In the genomic region with DNA sequence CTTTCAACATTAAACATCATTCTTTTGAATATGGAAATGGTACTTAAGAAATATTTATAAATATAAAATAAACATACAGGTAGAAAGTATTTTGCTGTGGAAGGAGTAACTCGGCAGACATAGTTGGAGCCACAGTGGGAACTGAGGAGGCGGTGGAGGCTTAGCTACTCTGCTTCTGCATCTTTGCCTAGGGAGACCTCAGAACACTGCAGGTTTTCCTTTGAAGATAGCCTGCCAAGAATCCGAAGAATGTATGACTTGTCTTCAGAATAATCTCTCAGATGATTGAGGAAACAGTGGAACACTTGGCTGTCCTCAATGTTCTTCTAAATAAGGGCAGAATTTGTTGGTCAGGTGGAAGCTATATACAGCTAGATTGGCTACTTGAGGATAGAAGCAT, we compare ENCODE assay signal across 23 mouse cellular contexts.
"Had no signal": no experiment of that assay in that cellular context is flagged by ENCODE, and none has a peak within 500 bp of the region (broad histone marks: within the 10 kb centered on the region; RNA-seq: fewer than 3 reads in every experiment).

No protein-coding gene starts in this region.

- H3K4me3 ChIP-seq: layer of hippocampus, adult 2 months; left cerebral cortex, adult 2 months; limb, embryonic 12.5 days; liver, embryonic 12.5 days; liver, embryonic 15.5 days; lung, embryonic 15.5 days; megakaryocyte, embryonic 14.5 days; midbrain, embryonic 12.5 days; midbrain, embryonic 15.5 days; myocyte; neural tube, embryonic 13.5 days had no signal

- ATAC-seq: liver, embryonic 12.5 days; midbrain, embryonic 15.5 days had no signal

- DNase-seq: kidney, adult 18-20 months; kidney, postnatal 25 days; layer of hippocampus, postnatal 36 days; liver; lung, adult 18-20 months; lung, postnatal 10 days; lung, postnatal 36 days; retina, postnatal 1 day; right cerebral cortex, postnatal 25 days; thymus, adult 18-20 months; thymus, postnatal 36 days had no signal

- H3K4me1 ChIP-seq: limb, embryonic 12.5 days; liver, embryonic 12.5 days; liver, embryonic 15.5 days; lung, embryonic 15.5 days; megakaryocyte, embryonic 14.5 days had no signal

- H3K4me2 ChIP-seq: limb, embryonic 12.5 days; liver, embryonic 12.5 days; liver, embryonic 15.5 days; lung, embryonic 15.5 days; midbrain, embryonic 12.5 days; midbrain, embryonic 15.5 days; neural tube, embryonic 13.5 days had no signal

- H3K36me3 ChIP-seq: limb, embryonic 12.5 days; liver, embryonic 12.5 days; liver, embryonic 15.5 days; lung, embryonic 15.5 days; midbrain, embryonic 12.5 days; midbrain, embryonic 15.5 days; neural tube, embryonic 13.5 days had no signal

- H3K9me3 ChIP-seq: limb, embryonic 12.5 days; liver, embryonic 12.5 days; liver, embryonic 15.5 days; lung, embryonic 15.5 days; midbrain, embryonic 12.5 days; midbrain, embryonic 15.5 days; neural tube, embryonic 13.5 days had no signal

- H3K27ac ChIP-seq: kidney, postnatal 0 days; layer of hippocampus, adult 2 months; left cerebral cortex, adult 2 months; limb, embryonic 12.5 days; liver, embryonic 12.5 days; liver, embryonic 15.5 days; lung, embryonic 15.5 days; midbrain, embryonic 12.5 days; midbrain, embryonic 15.5 days; neural tube, embryonic 13.5 days had no signal

- H3K27me3 ChIP-seq: limb, embryonic 12.5 days; liver, embryonic 12.5 days; liver, embryonic 15.5 days; lung, embryonic 15.5 days; megakaryocyte, embryonic 14.5 days; midbrain, embryonic 12.5 days; midbrain, embryonic 15.5 days; neural tube, embryonic 13.5 days had no signal

- H3K9ac ChIP-seq: limb, embryonic 12.5 days; liver, embryonic 12.5 days; liver, embryonic 15.5 days; lung, embryonic 15.5 days; midbrain, embryonic 12.5 days; midbrain, embryonic 15.5 days; neural tube, embryonic 13.5 days had no signal
